Mouse (Mus musculus): ENCODE data around the gene Esyt1.
"Not testable (repeated sequence)": the region's sequence is repeated elsewhere in the genome, so short reads cannot be mapped to it uniquely, and the experiment has no call there.

DNA sequence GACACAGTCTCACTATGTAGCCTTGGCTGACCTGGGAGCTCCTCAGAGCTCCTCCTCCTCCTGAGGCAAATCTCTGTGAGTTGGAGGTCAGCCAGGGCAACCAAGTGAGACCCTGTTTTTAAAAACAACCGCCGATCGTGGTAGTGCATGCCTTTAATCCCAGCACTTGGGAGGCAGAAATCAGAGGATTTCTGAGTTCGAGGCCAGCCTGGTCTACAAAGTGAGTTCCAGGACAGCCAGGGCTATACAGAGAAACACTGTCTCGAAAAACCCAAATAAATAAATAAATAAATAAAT, 20.4 kb downstream of the Esyt1 start:
- TF ChIP-seq POLR2A (IDR thresholded peaks at IDR 0.05; ENCODE audit: extremely low read depth, insufficient read depth, low read length); CTCF (IDR thresholded peaks at IDR 0.05; ENCODE audit: low read depth, low read length): not testable (repeated sequence)
